Mouse (Mus musculus): ENCODE data around the gene Mical2.

GRCm38 (mm10) chr7:112216720-112217119, 8.9 kb upstream of the Mical2 start:
- TF ChIP-seq ZC3H11A (IDR thresholded peaks at IDR 0.05; ENCODE audit: low read depth, low read length) (no peak), BHLHE40 (IDR thresholded peaks at IDR 0.05; ENCODE audit: borderline replicate concordance, low read depth, low read length) (no peak), TCF12 (IDR thresholded peaks at IDR 0.05; ENCODE audit: low read depth, low read length) (no peak), SMC3 (IDR thresholded peaks at IDR 0.05; ENCODE audit: low read depth, low read length) (no peak), MAZ (IDR thresholded peaks at IDR 0.05; ENCODE audit: low read depth, low read length) (no peak), RAD21 (IDR thresholded peaks at IDR 0.05; ENCODE audit: low read depth, low read length) (no peak), POLR2A (IDR thresholded peaks at IDR 0.05; ENCODE audit: control insufficient read depth in 1 of 2, insufficient read depth in 1 of 2, low read depth in 1 of 2, low read length in 2 of 2, poor library complexity in 1 of 2) (no peak), SIN3A (IDR thresholded peaks at IDR 0.05; ENCODE audit: low read length) (no peak), CTCF (IDR thresholded peaks at IDR 0.05 in 2 of 3, conservative IDR thresholded peaks at IDR 0.05 in 1 of 3; ENCODE audit: control insufficient read depth in 1 of 3, insufficient read depth in 1 of 3, low read depth in 2 of 3, low read length in 3 of 3, poor library complexity in 1 of 3, severe bottlenecking in 1 of 3) (no peak)
